Mouse (Mus musculus) CH12F3 (cell line): ENCODE data around the gene Tst.

Experiments used
- in situ Hi-C: fragments of 300-500 bp; cut with MboI; formaldehyde crosslinking; loops from 2 replicates; pipeline ENCODE4 v1.14.3; 2020; ENCODE audit warnings: low sequenced_read_pairs

Gene Tst

DNA sequence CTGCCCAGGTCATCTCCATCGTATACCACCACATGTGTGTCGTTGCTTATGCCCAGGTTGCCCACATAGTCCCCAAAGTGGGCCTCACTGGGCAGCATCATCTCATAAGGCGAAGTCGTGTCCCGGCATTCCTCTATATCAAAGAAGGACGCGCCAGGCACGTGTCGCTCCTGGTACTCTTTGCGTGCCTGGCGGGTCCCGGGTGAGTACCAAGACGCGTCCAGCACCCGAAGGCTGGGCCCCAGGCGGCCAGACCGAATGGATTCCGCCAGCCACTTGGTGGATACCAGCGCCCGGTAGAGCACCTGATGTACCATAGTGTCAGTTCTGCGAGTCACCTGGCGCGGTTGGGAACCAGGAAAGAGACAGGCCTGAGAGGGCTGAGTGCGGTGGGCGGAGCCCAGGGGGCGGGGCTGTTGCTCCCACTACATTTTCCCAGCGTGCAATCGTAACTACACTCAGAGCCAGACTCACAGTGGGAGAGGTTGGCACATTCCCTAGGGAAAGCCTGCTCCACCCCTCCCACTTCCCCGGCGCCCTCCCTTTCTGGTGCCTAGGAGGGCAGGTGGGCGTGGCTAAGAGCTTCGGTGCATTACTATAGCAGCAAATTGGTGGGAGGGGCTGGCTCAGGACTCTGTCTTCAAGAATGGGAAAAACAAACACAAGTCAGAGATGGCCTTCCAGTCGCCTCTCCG, at the start of gene Tst:
Gene Tst (minus strand): TSS at position 391 of the 695 bp plus-strand sequence.
- in situ Hi-C loops: no loop called here

DNA sequence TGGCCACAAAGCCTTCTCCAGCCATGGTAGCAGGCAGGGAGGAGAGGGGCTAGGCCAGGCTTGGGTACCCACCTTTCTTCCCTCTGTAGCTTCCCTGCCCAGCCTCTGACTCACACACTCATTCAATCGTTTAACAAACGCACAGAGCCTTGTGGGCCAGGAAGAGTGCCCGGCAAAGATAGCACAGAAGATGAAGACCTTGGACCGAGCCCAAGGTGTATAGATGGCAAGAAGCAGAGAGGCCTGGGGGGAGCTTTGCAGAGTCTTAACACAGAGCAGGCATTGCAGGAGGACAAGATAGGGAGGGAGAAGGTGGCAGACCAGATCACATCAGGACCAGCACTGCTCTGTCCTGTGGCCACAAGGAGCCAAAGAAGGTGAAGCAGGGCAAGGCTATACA, 49.5 kb upstream of the Tst start:
- in situ Hi-C loops: no loop called here

DNA sequence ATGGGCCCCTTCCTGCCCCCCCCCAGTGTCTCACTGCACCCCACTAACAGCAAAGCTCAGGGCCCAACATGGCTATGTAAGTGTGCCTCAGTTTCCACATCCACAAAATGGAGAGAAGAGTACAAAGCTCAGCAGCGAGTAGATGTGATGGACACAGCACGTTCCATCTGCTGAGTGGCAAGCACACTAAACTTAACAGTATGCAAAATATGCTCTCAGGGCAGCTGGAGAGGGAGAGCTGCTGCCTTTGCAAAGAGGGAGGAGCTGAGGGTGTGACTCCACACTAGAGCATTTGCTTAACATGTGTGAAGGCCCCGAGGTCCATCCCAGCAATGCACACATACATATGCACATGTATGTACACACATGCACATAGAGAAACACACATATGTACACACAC, 47.2 kb upstream of the Tst start:
- in situ Hi-C loops: no loop called here

DNA sequence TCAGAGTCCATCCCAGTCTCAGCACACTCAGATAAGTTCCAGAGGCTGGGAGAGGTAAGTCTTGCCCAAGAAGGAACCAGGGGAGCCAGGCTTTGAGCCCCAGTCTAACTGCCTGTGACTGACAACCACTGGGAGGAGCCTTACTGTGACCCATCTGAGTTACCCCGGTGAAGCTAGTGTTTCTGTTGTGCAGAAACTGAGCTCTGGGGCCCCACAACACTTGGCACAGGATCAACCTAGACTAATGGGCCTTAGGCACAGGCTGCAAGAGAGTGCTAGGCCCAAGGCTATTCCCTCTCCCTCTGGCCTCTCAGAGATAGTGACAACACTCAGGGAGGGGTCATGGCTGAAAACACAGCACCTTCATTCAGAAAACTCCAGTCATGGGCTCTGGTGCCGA, 45.5 kb upstream of the Tst start:
- in situ Hi-C loops: no loop called here

DNA sequence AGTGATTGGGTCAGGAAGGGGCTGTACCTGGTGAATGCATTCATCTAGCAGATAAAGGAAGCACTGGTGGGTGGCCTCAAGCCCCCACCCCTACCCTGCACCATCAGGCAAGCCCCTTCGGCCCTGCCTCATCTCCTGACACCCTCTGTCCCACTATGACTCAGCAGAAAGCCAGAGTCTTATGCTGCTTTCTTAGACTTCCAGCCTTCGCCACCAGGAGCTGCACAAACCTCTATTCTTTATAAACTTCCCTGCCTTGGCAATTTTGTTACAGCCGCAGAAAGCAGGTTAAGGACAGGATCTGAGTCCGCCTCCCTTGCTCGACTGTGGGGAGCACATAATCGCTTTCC, 44.7 kb upstream of the Tst start:
- in situ Hi-C loops: no loop called here

DNA sequence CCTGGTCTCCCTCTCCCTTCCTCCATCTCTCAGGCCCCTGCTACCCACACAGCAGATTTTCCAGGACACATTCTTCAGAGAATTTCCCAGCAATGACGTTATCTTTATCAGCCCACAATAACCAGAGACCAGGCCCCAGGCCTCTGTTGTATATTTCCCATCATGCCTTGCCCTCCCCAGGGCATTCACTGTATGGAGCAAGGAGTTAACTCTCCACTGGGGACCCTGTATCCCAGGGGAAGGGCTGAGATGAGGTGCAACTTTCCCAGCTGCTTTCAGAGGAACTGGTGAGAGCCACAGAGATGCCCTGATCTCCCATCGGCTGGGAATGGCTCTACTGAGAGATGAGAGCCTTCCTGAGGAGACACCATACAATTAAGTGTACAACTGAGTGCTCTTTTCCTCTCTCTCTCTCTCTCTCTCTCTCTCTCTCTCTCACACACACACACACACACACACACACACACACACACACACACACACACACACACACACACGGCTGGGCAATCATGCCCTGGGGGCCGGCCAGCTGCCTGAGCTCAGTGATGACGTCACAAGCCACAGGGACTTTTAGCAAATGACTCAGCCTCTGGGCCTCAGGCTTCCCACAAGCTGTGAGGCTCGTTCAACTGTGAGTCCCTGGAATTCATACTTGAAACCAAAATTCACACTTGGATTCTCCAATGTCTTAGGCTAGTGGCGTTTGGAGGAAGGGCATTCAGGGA, 44.1 kb upstream of the Tst start:
- in situ Hi-C loops: loop anchor here (5.0 kb wide), 1 partner anchor 87 kb away; no protein-coding TSS in a partner anchor

DNA sequence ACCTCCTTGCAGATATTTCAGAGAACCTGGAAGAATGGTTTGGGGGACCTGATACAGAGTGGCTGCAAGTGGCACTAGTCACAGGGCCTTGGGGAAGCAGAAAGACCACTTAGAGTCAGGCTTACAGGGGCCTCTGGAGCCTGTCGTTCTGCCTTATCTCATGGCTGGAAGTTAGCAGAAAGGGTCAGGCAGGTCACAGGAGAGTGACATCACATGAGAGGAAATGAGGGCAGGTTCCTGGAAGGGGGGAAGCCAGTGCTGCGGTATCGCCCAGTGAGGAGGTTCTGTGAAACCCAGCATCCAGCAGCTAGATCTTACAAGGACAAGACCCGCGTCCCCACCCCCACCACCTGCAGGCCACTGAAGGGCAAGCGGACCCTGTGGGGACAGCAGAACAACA, 43.4 kb upstream of the Tst start:
- in situ Hi-C loops: loop anchor here (5.0 kb wide), 1 partner anchor 88 kb away; no protein-coding TSS in a partner anchor

DNA sequence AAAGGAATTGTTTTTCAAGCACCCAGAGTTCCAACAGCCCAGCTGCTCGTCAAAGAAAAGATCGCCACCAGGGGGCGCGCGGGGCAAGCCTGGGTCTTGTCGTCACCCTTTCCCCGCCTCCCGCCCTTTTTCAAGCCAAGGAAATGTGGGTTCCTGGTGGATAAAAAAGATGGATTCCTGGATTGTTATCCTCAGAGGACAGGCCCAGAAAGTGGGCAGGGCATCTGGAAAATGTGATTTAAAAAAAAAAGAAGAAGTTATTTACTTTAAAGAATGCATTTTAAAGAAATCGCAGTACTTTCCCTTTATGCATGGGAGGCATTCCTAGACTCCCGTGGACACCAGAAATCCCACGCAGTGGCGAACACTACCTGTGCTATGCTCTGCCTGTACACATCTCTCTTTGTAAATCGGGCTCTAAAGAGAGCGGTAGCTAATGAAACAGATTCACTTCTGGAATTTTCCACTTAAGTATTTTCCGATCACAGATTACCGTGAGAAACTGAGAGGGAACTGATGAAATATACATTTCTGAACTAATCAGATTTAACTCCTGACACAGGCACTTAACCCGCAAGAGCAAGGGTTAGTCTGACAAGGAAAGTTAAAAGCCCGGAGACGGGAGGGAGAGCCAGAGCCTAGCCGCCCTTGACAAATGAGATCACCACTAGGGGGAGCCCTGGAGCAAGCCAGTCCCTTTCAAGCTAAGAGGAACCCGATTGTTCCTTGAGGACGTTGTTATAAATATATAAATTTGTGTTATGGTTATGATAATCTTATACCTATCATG, 42.2 kb upstream of the Tst start:
- in situ Hi-C loops: loop anchor here (5.0 kb wide), 1 partner anchor 89 kb away; no protein-coding TSS in a partner anchor

DNA sequence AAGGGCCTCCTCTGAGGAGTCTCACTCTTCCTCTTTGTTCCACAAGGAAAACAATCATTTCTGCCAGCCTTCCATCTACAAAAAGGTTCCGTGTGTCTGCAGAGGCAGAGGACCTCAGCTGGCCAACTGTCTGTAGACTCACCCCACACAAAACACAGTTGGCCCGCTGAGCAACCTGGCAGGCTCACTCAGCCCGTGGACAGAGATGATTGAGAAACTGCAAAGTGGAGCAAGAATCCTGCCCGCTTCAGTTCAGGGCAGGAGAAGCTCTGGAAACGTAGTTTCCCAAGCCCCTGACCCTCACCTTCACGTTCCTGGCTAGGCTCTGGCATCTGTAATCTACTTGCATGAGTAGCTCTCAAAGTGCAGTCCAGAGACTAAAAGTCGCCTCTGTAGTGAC, 41.4 kb upstream of the Tst start:
- in situ Hi-C loops: loop anchor here (5.0 kb wide), 1 partner anchor 90 kb away; no protein-coding TSS in a partner anchor

DNA sequence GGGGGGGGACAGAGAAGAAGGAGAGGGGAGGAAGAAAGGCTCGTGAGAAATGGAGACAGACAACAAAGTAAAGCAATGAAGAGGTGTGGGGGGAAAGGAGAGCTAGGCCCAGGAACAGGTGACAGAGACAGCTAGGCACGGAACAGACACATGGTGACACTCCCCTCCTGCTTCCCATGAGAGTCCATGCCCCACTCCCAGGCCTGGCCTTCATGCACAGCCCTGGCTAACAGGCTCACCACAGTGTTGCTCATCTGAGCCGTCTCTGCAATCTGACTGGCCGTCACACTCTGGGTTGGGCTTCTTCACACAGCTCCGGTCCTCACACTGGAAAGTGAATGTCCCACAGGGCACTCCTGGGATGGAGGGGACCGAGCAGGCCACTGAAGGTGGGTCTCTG, 38.1 kb upstream of the Tst start:
- in situ Hi-C loops: no loop called here

DNA sequence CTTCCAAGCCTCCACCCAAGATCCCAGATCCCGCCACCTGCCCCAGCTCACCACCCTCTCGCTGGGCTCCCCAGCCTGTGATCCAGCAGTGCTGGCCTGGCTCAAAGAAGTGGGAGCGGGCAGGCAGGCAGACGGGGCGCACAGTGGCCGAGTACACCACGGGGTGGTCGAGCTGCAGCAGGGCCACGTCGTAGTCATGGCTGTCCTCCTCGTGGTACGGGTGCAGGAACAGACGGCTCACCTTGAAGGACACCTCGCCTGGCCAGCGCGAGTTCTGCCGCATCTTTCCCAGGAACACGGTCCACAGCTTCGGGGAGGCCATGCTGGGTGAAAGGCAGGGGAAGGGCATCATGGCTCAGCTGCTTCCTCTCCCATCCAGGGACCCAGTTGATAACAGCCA, 36.5 kb upstream of the Tst start:
- in situ Hi-C loops: no loop called here

DNA sequence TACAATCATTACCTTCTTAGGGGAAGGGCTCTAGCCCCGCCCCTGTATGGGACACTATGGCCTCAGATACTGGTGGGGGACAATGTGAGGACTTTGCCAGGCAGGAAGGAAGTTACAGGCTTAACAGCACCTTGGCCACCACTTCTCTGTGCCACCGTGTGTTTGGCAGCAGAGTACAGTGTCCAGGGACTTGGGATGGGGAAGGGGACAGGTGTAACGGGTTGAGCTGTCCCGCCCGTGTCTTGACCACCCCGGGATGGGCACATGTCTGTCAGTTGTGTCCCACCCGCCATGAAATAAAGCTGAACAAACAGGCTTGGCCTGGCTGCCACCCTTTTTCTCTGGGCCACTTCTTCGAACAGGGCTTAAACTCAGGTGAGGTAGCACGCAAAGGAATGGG, 33.3 kb upstream of the Tst start:
- in situ Hi-C loops: no loop called here

DNA sequence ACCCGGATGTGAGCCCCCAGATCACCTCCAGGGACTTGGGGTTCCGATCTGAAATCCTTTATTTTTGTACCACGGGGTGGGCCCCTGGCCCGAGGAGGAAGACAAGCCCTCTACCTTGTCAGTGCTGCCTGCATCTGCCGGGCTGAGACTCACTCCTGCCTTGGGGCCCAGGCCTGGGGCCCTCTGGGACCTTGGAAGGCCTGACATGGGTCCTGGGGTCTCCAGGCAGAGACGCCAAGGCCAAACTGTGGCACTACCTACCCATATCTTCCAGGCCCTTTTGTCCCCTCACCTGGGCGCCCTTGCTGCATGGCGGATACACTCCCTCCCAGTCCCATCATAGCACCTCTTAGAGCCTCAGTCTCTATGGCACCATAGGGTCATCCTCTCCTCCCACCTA, 32.8 kb upstream of the Tst start:
- in situ Hi-C loops: no loop called here

DNA sequence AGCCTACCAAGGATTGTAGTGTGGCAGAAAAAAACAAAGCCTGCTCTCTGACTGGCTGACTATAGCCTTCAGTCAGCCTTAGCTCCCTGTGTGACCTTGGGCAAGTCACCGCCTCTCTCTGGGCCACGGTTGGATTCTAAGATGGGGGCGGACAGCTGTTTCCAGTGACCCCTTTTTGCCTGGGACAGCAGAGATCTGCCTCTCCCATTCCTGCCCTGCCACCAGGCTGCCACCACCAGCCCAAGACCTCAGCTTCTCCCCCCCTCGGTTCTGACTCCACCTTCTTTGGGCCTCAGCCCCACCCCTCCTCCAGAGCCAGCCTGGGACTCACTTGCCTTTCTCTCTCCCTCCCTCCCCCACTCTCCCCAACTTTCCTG, 32.3 kb upstream of the Tst start:
- in situ Hi-C loops: no loop called here

DNA sequence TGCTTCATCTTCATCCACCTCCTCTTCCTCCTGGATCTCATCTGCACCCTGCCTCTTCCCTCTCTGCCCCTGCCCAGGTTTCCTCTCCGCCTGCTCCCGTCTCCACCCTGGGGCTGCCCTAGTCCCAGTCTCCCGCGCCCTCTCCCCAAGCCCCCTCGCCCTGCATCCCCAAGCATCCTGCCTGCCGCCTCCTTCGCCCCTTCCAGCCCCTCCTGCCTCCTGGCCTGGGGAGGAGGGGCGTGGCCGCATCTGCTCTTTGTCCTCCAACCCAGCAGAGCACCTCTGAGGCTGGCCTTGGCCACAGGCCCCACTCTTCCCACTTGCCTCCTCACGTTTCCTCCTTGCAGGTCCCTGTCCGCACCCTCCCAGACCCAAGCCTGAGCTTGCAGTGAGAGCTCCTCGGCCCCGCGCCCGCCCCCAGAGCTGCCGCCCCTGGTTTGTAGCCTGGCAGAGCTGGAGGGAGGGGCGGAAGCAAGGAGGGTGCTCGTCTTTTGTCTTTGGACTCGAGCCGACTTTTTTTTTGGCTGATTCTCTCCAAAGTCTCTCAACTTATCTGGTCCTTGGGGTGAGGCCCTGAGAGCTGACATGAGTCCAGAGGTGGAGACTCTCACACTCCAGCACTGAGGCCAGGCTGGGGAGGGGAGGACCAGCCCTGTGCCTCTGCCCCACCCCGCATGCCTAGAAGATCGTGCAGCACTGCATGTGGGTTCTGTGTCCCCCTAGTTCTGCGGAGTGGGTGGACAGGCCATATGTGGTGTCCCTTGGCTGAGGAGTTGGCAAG, 31.7 kb upstream of the Tst start:
- in situ Hi-C loops: no loop called here

DNA sequence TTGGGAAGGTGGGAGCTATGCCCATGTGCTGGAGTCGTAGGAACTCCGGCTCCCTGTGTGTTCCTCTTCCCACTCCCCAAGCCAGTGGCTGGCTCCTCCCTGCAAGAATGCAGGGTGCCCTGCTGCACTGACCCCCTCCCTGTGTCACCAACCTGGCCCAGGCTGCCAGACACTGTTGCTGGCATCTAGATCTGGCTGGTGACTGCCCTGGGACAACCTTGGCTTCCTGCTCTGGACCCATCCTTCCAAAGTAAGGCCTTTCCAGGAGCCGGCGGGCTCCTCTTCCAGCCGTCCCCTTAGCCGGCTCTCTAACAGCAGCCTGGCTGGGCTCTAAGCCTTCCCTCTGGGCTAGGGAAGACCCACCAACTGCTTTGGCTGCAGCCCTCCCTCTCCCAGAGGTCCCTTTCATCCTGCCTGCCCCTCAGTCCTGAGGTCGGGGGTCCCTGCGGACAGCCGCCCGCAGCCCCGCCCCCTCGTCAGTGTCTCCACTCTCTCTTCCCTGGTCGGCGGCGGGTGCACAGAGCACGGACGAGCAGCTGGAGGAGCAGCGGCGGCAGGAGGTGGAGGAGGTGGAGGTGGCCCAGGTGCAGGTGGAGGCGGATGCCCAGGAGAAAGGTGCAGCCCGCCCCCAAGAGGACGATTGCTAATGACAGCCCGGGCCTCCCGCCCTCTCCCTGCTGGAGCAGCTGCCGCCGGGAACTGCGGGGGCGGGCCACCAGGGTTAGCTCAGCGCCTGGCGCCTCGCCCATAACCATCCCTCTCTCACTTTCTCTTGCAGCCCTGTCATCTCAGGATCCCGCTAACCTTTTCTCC, 30.9 kb upstream of the Tst start:
- in situ Hi-C loops: no loop called here

DNA sequence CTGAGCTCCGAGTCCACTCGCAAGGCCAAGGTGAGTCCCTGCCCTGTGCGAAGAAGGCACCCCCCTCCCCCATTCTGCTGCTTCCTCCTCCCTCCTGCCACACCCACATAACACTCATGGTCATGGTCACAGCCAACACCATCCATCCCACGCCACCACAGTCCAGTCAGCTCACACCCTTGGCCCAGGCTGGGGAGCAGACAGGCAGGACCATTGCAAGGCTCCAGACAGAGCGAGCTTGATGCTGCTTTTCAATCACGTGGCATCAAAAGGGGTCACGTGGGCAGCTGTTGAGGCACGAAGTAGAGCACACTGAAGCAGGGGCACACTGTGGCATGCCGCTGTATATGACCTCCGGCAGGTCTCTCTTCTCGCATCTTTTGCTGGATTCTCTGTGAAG, 30.0 kb upstream of the Tst start:
- in situ Hi-C loops: no loop called here

DNA sequence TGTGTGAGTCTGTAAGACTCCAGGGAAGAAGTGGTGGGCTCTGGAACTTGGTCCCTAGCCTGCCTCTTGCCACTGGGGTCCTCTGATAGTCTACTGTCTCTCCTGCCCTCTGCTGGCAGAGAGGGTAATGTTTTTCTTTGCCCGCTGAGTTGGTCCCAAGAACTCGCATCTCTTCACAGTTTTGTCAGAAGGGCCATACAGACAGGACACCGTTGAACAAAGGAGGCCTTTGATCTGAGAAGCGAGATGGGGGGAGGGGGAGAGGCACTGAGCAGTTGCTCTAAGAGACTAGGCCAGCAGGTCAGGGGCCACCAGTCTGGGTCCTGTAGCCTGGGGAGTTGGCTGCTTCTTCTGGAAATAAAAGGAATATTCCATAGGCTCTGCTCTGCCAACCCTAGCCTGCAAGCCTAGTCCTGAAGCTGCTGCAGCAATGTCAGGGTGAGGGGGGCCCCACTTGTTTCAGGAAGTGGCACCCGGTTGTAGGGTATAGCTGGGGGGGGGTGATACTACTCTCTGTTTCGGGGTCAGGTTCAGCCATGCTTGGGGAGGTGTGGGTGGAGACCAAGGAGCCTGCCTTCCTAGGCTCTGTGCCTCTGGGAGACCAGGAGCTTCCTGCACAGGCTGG, 29.3 kb upstream of the Tst start:
- in situ Hi-C loops: no loop called here

DNA sequence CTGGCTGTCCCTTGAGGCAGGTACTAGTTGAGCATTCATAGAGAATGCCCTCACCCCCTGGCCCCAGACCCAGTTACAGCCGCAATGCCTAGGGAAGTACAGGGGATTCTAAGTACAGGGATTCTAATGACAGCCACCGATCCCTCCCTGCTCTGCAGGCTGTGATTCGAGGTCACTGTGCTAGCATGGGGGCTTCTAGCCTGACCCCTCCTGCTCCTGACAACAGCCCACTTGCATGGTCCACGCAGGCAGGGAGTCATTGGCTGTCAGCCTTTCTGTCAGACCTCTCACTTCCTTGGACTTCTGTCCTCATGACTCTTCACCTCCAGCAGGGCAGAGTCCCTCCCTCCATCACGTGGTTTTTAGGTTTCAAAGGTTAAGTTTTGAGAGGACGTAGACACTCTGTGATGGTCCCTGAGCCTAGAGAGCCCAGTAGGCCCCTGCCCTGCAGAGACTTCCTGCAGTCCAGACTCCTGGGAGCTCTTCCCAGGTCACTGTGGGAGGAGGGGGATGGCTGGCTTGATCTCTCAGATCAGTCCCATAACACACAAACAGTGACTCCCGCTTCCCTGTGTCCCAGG, 25.9 kb upstream of the Tst start:
- in situ Hi-C loops: no loop called here
